Mouse (Mus musculus) cortical plate, adult 2 months (tissue): ENCODE measurements around the gene Anapc2. TPM values are rescaled to one million over a fixed set of nuclear protein-coding genes. Genes with fewer than 3 reads are reported as not detected.

ENCODE experiments used
- H3K27ac ChIP-seq: fragments of 200-500 bp; 2 replicates; pipeline ENCODE4 v1.5.1; 2012; ENCODE audit warnings: low read length, control low read depth, inconsistent platforms; ENCODE audit not compliant: insufficient read depth
- H3K4me1 ChIP-seq: fragments of 200-500 bp; 2 replicates; pipeline ENCODE4 v1.6.1; 2011; ENCODE audit warnings: low read length; ENCODE audit not compliant: control insufficient read depth, insufficient read depth
- H3K4me3 ChIP-seq: fragments of 200-500 bp; 2 replicates; pipeline ENCODE4 v1.5.1; 2011; ENCODE audit warnings: mild to moderate bottlenecking, low read length, control low read depth; ENCODE audit not compliant: insufficient read depth
- CTCF ChIP-seq: fragments of 200-500 bp; IDR thresholded peaks from 2 replicates; pipeline ENCODE4 v1.5.1; 2011; ENCODE audit warnings: mild to moderate bottlenecking, control low read depth, low read length; ENCODE audit not compliant: insufficient read depth; ENCODE audit errors: extremely low read depth
- POLR2A ChIP-seq: fragments of 200-500 bp; IDR thresholded peaks from 2 replicates; pipeline ENCODE4 v1.6.1; 2011; ENCODE audit warnings: mild to moderate bottlenecking, low read length, control low read depth; ENCODE audit not compliant: insufficient read depth; ENCODE audit errors: extremely low read depth
- polyA plus RNA-seq: library from polyadenylated mRNA; depleted of rRNA; stranded (reverse); fragments of >200 nt; gene quantifications from 2 replicates; pipeline ENCODE4 v1.2.3, GENCODE M21; 2012

The Anapc2 gene
- polyA plus RNA-seq, 1 experiment: 75.7 TPM

DNA sequence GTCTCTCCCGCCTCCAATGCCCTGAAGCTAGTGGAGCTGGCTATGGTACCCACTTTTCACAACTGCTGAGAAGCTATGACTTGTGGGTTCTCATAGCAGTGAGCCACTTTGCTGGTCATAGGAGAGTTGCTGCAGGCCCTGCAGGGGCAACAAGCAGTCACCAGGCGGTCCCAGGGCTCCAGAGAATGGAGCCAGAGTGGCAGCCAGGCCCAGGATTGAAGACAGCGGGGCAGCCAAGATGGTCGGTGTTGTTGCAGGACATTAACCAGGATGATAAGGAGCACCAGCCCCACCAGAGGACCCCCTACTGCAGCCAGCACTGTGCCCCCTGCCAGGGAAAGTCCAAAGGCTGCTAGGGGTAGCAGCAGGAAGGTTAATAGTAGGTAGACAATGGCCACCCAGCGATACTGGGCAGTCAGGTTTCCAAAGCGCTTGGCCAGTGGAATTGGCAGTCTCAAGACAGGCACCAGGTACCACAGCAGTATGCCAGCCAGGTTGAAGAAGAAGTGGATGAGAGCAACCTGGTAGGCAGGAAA, 43.2 kb upstream of the Anapc2 start:
- Histone ChIP-seq H3K27ac (no peak overlapping the region), H3K4me1 (no peaks in the 10 kb centered on the region), H3K4me3 (no peak overlapping the region)
- TF ChIP-seq POLR2A: no peak
- no peak for TF ChIP-seq CTCF

GRCm38 (mm10) chr2:25229582-25229981, 42.7 kb upstream of the Anapc2 start:
- Histone ChIP-seq H3K27ac (no peak overlapping the region), H3K4me3 (no peak overlapping the region), H3K4me1 (no peaks in the 10 kb centered on the region)
- TF ChIP-seq CTCF (no peak), POLR2A (no peak)

GRCm38 (mm10) chr2:25230581-25230980, 41.7 kb upstream of the Anapc2 start:
- Histone ChIP-seq H3K27ac (no peak overlapping the region), H3K4me1 (no peaks in the 10 kb centered on the region), H3K4me3 (no peak overlapping the region)
- TF ChIP-seq CTCF (no peak), POLR2A (no peak)

- Histone ChIP-seq H3K4me1 (no peaks in the 10 kb centered on the region), H3K27ac (no peak overlapping the region), H3K4me3 (no peak overlapping the region)
- TF ChIP-seq POLR2A (no peak), CTCF (no peak)
Observed at GRCm38 (mm10) chr2:25231038-25231437, 41.2 kb upstream of the Anapc2 start.

DNA sequence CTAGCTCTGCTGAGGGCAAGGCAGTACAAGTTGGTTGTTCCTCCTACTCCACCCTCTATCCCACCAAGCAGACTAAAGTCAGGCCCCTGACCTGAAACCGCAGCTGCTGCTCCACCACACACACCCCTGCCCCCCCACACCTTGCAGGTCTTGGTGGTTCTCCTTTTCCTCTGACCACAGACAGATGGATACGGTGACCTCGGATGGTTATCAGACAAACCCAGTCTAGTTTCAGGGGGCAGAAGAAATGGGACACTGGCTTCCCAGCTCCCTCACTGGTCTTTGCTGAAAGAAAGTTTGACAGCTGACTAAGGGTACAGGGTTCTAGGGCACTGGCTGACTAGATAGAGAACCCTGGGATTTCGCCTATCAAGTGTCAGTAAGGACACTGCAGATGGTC, 38.9 kb upstream of the Anapc2 start:
- TF ChIP-seq POLR2A: no peak
- Histone ChIP-seq H3K4me1 (no peaks in the 10 kb centered on the region), H3K4me3 (no peak overlapping the region), H3K27ac (no peak overlapping the region)

DNA sequence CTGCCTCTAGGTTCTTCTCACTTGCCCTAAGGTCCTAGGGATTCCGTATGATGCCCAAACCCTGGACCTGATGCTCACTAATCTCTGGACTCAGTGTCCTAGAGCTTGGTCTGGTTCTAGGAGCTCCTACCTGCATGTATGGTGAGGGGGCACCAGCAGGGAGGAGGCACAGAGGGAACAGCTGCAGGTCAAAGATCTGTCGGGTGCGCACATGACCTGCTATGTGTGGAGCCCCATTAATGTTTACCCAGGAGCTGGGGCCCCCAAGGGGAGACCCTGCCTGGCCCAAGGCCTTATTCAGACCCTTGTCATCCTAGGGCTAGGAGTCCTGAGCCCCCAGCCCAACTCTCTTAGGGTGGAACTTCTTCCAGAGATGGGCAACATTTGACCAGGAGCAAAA, 38.2 kb upstream of the Anapc2 start, which contains the start of gene Slc34a3:
TSS of gene Slc34a3 (minus strand) at position 315 of the 400 bp plus-strand sequence.
- Histone ChIP-seq H3K27ac (no peak within 1 kb of the TSS), H3K4me3 (no peak within 1 kb of the TSS), H3K4me1 (no peaks in the 10 kb centered on the region)
- TF ChIP-seq CTCF (no peak), POLR2A (no peak)

DNA sequence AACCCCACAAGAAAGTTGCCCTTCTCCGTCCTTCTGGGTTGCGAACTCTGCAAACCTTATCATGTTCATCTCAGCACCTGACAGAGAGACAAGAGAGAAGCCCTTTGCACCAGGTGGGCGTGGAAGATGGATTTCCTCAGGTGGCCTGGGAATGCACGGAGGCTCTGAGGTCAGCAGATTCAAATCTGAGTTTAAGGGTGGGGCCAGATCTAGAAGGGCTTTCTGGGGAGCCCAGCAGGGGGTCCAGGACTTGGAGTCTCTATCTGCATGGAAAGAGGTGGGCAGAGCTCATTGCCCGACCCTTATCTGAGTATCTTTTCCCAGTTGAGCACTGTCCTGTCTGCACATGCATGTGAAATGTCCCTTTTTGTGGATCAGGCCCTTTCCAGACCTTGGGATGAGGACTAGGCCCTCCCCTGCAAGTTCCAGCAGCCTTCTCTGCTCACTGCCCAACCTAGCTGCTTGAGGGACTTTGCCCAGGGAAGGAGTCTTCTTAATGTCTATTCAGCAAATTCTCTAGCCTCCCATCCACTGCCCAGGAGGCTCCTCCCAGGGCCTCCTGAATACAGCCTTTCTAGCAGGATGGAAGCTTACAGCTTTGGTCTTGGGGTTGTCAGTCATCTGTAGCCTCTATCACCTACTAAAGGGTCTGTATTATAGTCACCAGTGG, 37.6 kb upstream of the Anapc2 start:
- H3K4me3 ChIP-seq: no peak overlapping the region
- TF ChIP-seq CTCF (no peak), POLR2A (no peak)
- no peak overlapping the region for H3K27ac ChIP-seq

DNA sequence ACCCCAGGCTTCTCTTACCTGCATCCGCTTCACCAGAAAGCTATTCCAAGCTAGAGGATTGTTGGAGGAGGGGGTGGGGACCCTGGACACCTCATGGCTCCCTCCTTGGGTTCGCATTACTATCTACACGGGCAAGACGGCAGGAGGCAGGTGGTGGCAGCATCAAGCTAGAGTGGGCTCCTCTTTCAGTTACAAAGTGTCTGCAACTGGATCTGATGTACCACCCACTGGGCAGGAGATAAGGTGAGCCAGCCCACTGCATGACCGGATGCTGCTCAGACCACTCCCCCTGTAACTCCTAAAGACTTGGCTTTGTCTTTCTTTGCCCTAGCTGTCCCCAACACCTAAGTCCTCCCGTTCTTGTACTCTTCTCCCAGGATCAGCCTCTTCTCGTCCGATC, 35.7 kb upstream of the Anapc2 start, which contains the start of gene Rnf224:
TSS of gene Rnf224 (minus strand) at position 174 of the 400 bp plus-strand sequence.
- Histone ChIP-seq H3K4me1 (peaks cover 2% of the 10 kb centered on the region; the same call in 1 of the 2 replicates), H3K27ac (no peak within 1 kb of the TSS), H3K4me3 (no peak within 1 kb of the TSS)
- no peak for TF ChIP-seq CTCF
- no peak for TF ChIP-seq POLR2A

More for the DNA sequence above, 37.6 kb upstream of the Anapc2 start:
- H3K4me1 ChIP-seq: no peaks in the 10 kb centered on the region

GRCm38 (mm10) chr2:25237522-25237921, 34.8 kb upstream of the Anapc2 start:
- no peak overlapping the region for H3K27ac ChIP-seq
- H3K4me1 ChIP-seq: peaks cover 3% of the 10 kb centered on the region; the same call in 1 of the 2 replicates
- no peak overlapping the region for H3K4me3 ChIP-seq
- no peak for TF ChIP-seq CTCF
- no peak for TF ChIP-seq POLR2A

DNA sequence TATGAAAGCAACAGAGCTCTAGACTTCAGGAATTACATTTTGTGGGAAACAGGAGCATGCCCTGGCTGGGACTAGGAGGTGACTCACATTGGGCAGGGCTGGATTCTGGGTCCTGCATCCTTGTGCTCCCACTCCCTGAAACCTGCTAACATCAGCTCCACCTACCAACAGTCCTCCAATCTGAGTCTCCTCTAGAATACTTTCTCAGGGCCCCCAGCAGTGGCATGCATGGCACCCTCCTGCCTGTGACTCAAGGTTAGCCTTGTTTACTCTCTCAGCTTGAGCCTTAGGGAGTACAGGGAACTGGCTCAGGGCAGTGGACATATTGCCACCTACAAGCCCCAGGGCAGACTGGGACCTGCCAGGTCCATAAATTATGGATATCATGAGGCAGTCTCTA, 34.2 kb upstream of the Anapc2 start:
- no peak for TF ChIP-seq POLR2A
- TF ChIP-seq CTCF: no peak
- no peak overlapping the region for H3K4me3 ChIP-seq
- peaks cover 3% of the 10 kb centered on the region; the same call in 1 of the 2 replicates for H3K4me1 ChIP-seq
- H3K27ac ChIP-seq: no peak overlapping the region
